ENCODE assay signal across 27 mouse cellular contexts in the genomic region with DNA sequence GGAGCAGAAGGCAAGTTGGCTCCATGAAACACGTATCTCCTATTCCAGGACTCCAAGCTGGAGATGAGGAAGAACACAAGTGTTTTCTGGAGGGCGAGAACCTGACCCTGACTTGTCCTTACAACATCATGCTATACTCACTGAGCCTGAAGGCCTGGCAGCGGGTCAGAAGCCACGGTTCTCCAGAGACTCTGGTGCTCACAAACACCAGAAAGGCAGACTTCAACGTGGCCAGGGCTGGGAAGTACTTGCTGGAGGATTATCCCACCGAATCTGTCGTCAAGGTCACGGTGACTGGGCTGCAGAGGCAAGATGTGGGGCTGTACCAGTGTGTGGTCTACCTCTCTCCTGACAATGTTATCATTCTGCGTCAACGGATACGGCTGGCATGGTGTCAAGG. TPM values are rescaled to one million over a fixed set of nuclear protein-coding genes. Genes with fewer than 3 reads are reported as not detected.
DNase-seq lines count a peak whose midpoint lies in the region; ATAC-seq and TF ChIP-seq lines count a peak whose summit lies in the region.
"Had no signal": no experiment of that assay in that cellular context is flagged by ENCODE, and none has a peak within 500 bp of the region (broad histone marks: within the 10 kb centered on the region; RNA-seq: fewer than 3 reads in every experiment).

No protein-coding gene starts in this region.

- H3K27me3 ChIP-seq in midbrain, embryonic 11.5 days (ENCODE audit: control insufficient read depth, insufficient read depth, low read length): no peaks in the 10 kb centered on the region
- no peaks in the 10 kb centered on the region for H3K27me3 ChIP-seq in midbrain, embryonic 13.5 days
- H3K27me3 ChIP-seq in thymus, adult 2 months (ENCODE audit: control insufficient read depth, insufficient read depth, low read length): no peaks in the 10 kb centered on the region
- H3K27me3 ChIP-seq: embryonic facial prominence, embryonic 13.5 days; heart, embryonic 15.5 days; hindbrain, embryonic 15.5 days; Patski had no signal

- no peaks in the 10 kb centered on the region for H3K4me1 ChIP-seq in midbrain, embryonic 11.5 days (ENCODE audit: control insufficient read depth, insufficient read depth, low read length)
- H3K4me1 ChIP-seq in midbrain, embryonic 13.5 days (replicated peaks): no peaks in the 10 kb centered on the region
- no peaks in the 10 kb centered on the region for H3K4me1 ChIP-seq in thymus, adult 2 months (replicated peaks; ENCODE audit: control insufficient read depth, insufficient read depth, low read length)
- H3K4me1 ChIP-seq: embryonic facial prominence, embryonic 13.5 days; heart, embryonic 15.5 days; hindbrain, embryonic 15.5 days had no signal

- DNase-seq in adrenal gland, postnatal 10 days: peak; percentile 47
- no peak for DNase-seq in adrenal gland, adult 8-10 months
- DNase-seq in layer of hippocampus, adult 2 months (ENCODE audit: low spot score in 2 of 2): no peak
- no peak for DNase-seq in layer of hippocampus, postnatal 25 days (ENCODE audit: extremely low spot score in 1 of 2, low spot score in 1 of 2)
- peak; percentile 68 for DNase-seq in midbrain, embryonic 11.5 days (ENCODE audit: low spot score, missing footprints)
- no peak for DNase-seq in thymus, adult 2 months
- DNase-seq: cerebellum, adult 11-12 months; cerebellum, adult 9-10 months; cerebellum, postnatal 25 days; gastrocnemius, postnatal 10 days; heart, adult 2 months; heart, postnatal 14 days had no signal

- H3K36me3 ChIP-seq in midbrain, embryonic 11.5 days (ENCODE audit: control insufficient read depth, insufficient read depth, low read length): no peaks in the 10 kb centered on the region
- no peaks in the 10 kb centered on the region for H3K36me3 ChIP-seq in midbrain, embryonic 13.5 days
- H3K36me3 ChIP-seq in thymus, adult 2 months (ENCODE audit: control insufficient read depth, insufficient read depth, low read length): no peaks in the 10 kb centered on the region
- H3K36me3 ChIP-seq: embryonic facial prominence, embryonic 13.5 days; forebrain, embryonic 12.5 days; heart, embryonic 15.5 days; hindbrain, embryonic 10.5 days; hindbrain, embryonic 15.5 days had no signal

- WGBS in midbrain, embryonic 11.5 days: 80% methylated on average over 11 of the region's 11 CpGs
- 87% methylated on average over 11 of the region's 11 CpGs for WGBS in midbrain, embryonic 13.5 days
- 87% methylated on average over 11 of the region's 11 CpGs for WGBS in thymus, adult 2 months

- H3K4me2 ChIP-seq in midbrain, embryonic 11.5 days: no peak overlapping the region
- H3K4me2 ChIP-seq in midbrain, embryonic 13.5 days (replicated peaks): no peak overlapping the region
- H3K4me2 ChIP-seq: embryonic facial prominence, embryonic 13.5 days; forebrain, embryonic 12.5 days; heart, embryonic 11.5 days; heart, embryonic 15.5 days; hindbrain, embryonic 15.5 days had no signal

- TF ChIP-seq POLR2A in thymus, adult 2 months (IDR thresholded peaks at IDR 0.05; ENCODE audit: control insufficient read depth, extremely low read depth, insufficient read depth, low read length, poor library complexity): no peak

- TF ChIP-seq CTCF in layer of hippocampus, adult 2 months (conservative IDR thresholded peaks at IDR 0.05): no peak
- no peak for TF ChIP-seq CTCF in thymus, adult 2 months (IDR thresholded peaks at IDR 0.05; ENCODE audit: borderline replicate concordance, control insufficient read depth, extremely low read depth, insufficient read depth, low read length, poor library complexity)

- no peaks in the 10 kb centered on the region for H3K9me3 ChIP-seq in midbrain, embryonic 11.5 days (ENCODE audit: control insufficient read depth, low read length)
- H3K9me3 ChIP-seq in midbrain, embryonic 13.5 days: no peaks in the 10 kb centered on the region
- H3K9me3 ChIP-seq: embryonic facial prominence, embryonic 13.5 days; forebrain, embryonic 12.5 days; heart, embryonic 15.5 days; hindbrain, embryonic 10.5 days; hindbrain, embryonic 15.5 days had no signal

- ATAC-seq in midbrain, embryonic 11.5 days (ENCODE audit: low FRiP score): no peak
- ATAC-seq in midbrain, embryonic 13.5 days: no peak
- ATAC-seq: activated CD4-positive, CD25-positive, alpha-beta regulatory T cell, adult 4 months; forebrain, embryonic 16.5 days; Patski had no signal

- no peak overlapping the region for H3K9ac ChIP-seq in midbrain, embryonic 11.5 days (ENCODE audit: low read length)
- H3K9ac ChIP-seq in midbrain, embryonic 13.5 days (replicated peaks): no peak overlapping the region
- H3K9ac ChIP-seq: embryonic facial prominence, embryonic 13.5 days; forebrain, embryonic 12.5 days; heart, embryonic 15.5 days; hindbrain, embryonic 15.5 days had no signal

- peak overlapping the region; percentile 20; the same call in 1 of the 2 replicates for H3K27ac ChIP-seq in layer of hippocampus, adult 2 months
- H3K27ac ChIP-seq in midbrain, embryonic 11.5 days (ENCODE audit: low read depth, low read length): no peak overlapping the region
- no peak overlapping the region for H3K27ac ChIP-seq in midbrain, embryonic 13.5 days
- no peak overlapping the region for H3K27ac ChIP-seq in thymus, adult 2 months (ENCODE audit: control insufficient read depth, insufficient read depth, low read length)
- H3K27ac ChIP-seq: embryonic facial prominence, embryonic 13.5 days; forebrain, embryonic 12.5 days; heart, adult 2 months; heart, embryonic 15.5 days; hindbrain, embryonic 10.5 days; hindbrain, embryonic 15.5 days had no signal

- no peak overlapping the region for H3K4me3 ChIP-seq in layer of hippocampus, adult 2 months
- H3K4me3 ChIP-seq in midbrain, embryonic 11.5 days (ENCODE audit: low read depth, low read length): no peak overlapping the region
- no peak overlapping the region for H3K4me3 ChIP-seq in midbrain, embryonic 13.5 days (replicated peaks)
- no peak overlapping the region for H3K4me3 ChIP-seq in thymus, adult 2 months (ENCODE audit: control insufficient read depth, insufficient read depth, low read length)
- H3K4me3 ChIP-seq: embryonic facial prominence, embryonic 13.5 days; forebrain, embryonic 12.5 days; heart, adult 2 months; heart, embryonic 15.5 days; hindbrain, embryonic 10.5 days; hindbrain, embryonic 15.5 days had no signal

RNA-seq across cellular contexts. Expression of a gene that starts 1.9 kb away (rescaled TPM):
- total RNA-seq in adrenal gland, postnatal 10 days (2021): under 1 TPM; 0.70 to 0.72 TPM
- total RNA-seq in adrenal gland, adult 8-10 months (2022): under 1 TPM in 1 of 4 experiments, not detected in 3; 0.26 TPM
- total RNA-seq in layer of hippocampus, adult 2 months (2021): not detected
- not detected for total RNA-seq in layer of hippocampus, postnatal 25 days (2021)
- not detected in 2 replicates for polyA plus RNA-seq in midbrain, embryonic 11.5 days (2014; fragmentation: Nextera tagmentation; extraction: Ambion mirVana)
- not detected in 2 replicates for polyA plus RNA-seq in midbrain, embryonic 13.5 days (2015; fragmentation: Nextera tagmentation; extraction: Ambion mirVana)
- 0.23 and 0.27 TPM in 2 replicates for polyA plus RNA-seq in thymus, adult 2 months (2012; rRNA removed)
- total RNA-seq: adrenal gland, postnatal 36 days; heart, postnatal 14 days; MEL had no signal
- polyA plus RNA-seq: activated CD4-positive, CD25-positive, alpha-beta regulatory T cell, adult 4 months; C2C12; embryonic facial prominence, embryonic 13.5 days; forebrain, embryonic 12.5 days; forebrain, embryonic 16.5 days; heart, adult 2 months; heart, embryonic 11.5 days; hindbrain, embryonic 10.5 days; hindbrain, embryonic 15.5 days had no signal

RNA-seq across cellular contexts. Expression of a gene that starts 14.6 kb away (rescaled TPM):
- 1 to 10 TPM; 1.4 to 2.2 TPM for total RNA-seq in adrenal gland, postnatal 10 days (2021)
- 1 to 10 TPM in 1 of 4 experiments, under 1 TPM in 3; 0.21 to 1.4 (median 0.90) TPM for total RNA-seq in adrenal gland, adult 8-10 months (2022)
- total RNA-seq in layer of hippocampus, adult 2 months (2021): not detected
- total RNA-seq in layer of hippocampus, postnatal 25 days (2021): not detected
- polyA plus RNA-seq in midbrain, embryonic 11.5 days (2014; fragmentation: Nextera tagmentation; extraction: Ambion mirVana): 0.18 and 0.33 TPM in 2 replicates
- 0.20 and 0.30 TPM in 2 replicates for polyA plus RNA-seq in midbrain, embryonic 13.5 days (2015; fragmentation: Nextera tagmentation; extraction: Ambion mirVana)
- polyA plus RNA-seq in thymus, adult 2 months (2012; rRNA removed): 4.3 and 4.7 TPM in 2 replicates
- polyA plus RNA-seq: C2C12; forebrain, embryonic 16.5 days; hindbrain, embryonic 10.5 days; Patski had no signal

RNA-seq across cellular contexts. Expression of a gene that starts 16.9 kb away (rescaled TPM):
- under 1 TPM; 0.09 to 0.42 TPM for total RNA-seq in adrenal gland, postnatal 10 days (2021)
- under 1 TPM in 3 of 4 experiments, not detected in 1; 0.12 to 0.16 (median 0.14) TPM for total RNA-seq in adrenal gland, adult 8-10 months (2022)
- not detected for total RNA-seq in layer of hippocampus, adult 2 months (2021)
- total RNA-seq in layer of hippocampus, postnatal 25 days (2021): not detected
- polyA plus RNA-seq in midbrain, embryonic 11.5 days (2014; fragmentation: Nextera tagmentation; extraction: Ambion mirVana): 0.12 TPM in 1 of 2 replicates, not detected in the other
- polyA plus RNA-seq in midbrain, embryonic 13.5 days (2015; fragmentation: Nextera tagmentation; extraction: Ambion mirVana): not detected in 2 replicates
- polyA plus RNA-seq in thymus, adult 2 months (2012; rRNA removed): 0.08 and 0.09 TPM in 2 replicates
- total RNA-seq: MEL had no signal
- polyA plus RNA-seq: activated CD4-positive, CD25-positive, alpha-beta regulatory T cell, adult 4 months; C2C12; cortical plate, adult 2 months; forebrain, embryonic 12.5 days; forebrain, embryonic 16.5 days; frontal cortex, adult 2 months; hindbrain, embryonic 10.5 days; hindbrain, embryonic 15.5 days; Patski had no signal

RNA-seq across cellular contexts. Expression of a gene that starts 49.8 kb away (rescaled TPM):
- total RNA-seq in adrenal gland, postnatal 10 days (2021): 1 to 10 TPM; 1.5 to 2.0 TPM
- under 1 TPM; 0.12 to 0.56 (median 0.40) TPM for total RNA-seq in adrenal gland, adult 8-10 months (2022)
- total RNA-seq in layer of hippocampus, adult 2 months (2021): under 1 TPM; 0.25 to 0.36 TPM
- under 1 TPM; 0.15 to 0.40 TPM for total RNA-seq in layer of hippocampus, postnatal 25 days (2021)
- polyA plus RNA-seq in midbrain, embryonic 11.5 days (2014; fragmentation: Nextera tagmentation; extraction: Ambion mirVana): 0.23 and 0.37 TPM in 2 replicates
- polyA plus RNA-seq in midbrain, embryonic 13.5 days (2015; fragmentation: Nextera tagmentation; extraction: Ambion mirVana): 0.08 TPM in 1 of 2 replicates, not detected in the other
- polyA plus RNA-seq in thymus, adult 2 months (2012; rRNA removed): 54.8 and 56.4 TPM in 2 replicates
- polyA plus RNA-seq: C2C12; forebrain, embryonic 16.5 days; Patski had no signal

Comparison
In these comparisons a context has a peak if more than half of its experiments do, and no peak if none do; other contexts are left out.
1. DNase-seq: peak in adrenal gland, postnatal 10 days (single experiment) and midbrain, embryonic 11.5 days (single experiment); none in adrenal gland, adult 8-10 months (single experiment), layer of hippocampus, adult 2 months (0 of 2), layer of hippocampus, postnatal 25 days (0 of 2) and thymus, adult 2 months (single experiment).